Mouse (Mus musculus) testis, adult 2 months (tissue): ENCODE data around the gene Smndc1. TPM values are rescaled to one million over a fixed set of nuclear protein-coding genes. Genes with fewer than 3 reads are reported as not detected.
"Not testable (repeated sequence)": the region's sequence is repeated elsewhere in the genome, so short reads cannot be mapped to it uniquely, and the experiment has no call there.

Experiments
- H3K27ac ChIP-seq: fragments of 200-500 bp; 2 replicates; pipeline ENCODE4 v1.5.1; 2012; ENCODE audit warnings: low read depth, low read length; ENCODE audit not compliant: control insufficient read depth, insufficient read depth
- H3K27me3 ChIP-seq: fragments of 200-500 bp; 2 replicates; pipeline ENCODE4 v1.6.1; 2012; ENCODE audit warnings: mild to moderate bottlenecking, low read length, moderate library complexity; ENCODE audit not compliant: control insufficient read depth, insufficient read depth
- H3K36me3 ChIP-seq: fragments of 200-500 bp; 2 replicates; pipeline ENCODE4 v1.6.1; 2012; ENCODE audit warnings: mild to moderate bottlenecking, low read length; ENCODE audit not compliant: control insufficient read depth, insufficient read depth
- H3K4me1 ChIP-seq: fragments of 200-500 bp; 2 replicates; pipeline ENCODE4 v1.6.1; 2012; ENCODE audit warnings: low read length; ENCODE audit not compliant: control insufficient read depth, insufficient read depth
- H3K4me3 ChIP-seq: fragments of 200-500 bp; 2 replicates; pipeline ENCODE4 v1.5.1; 2012; ENCODE audit warnings: low read depth, mild to moderate bottlenecking, low read length, moderate library complexity, mixed read lengths; ENCODE audit not compliant: control insufficient read depth
- CTCF ChIP-seq: fragments of 200-500 bp; IDR thresholded peaks from 2 replicates; pipeline ENCODE4 v1.5.1; 2012; ENCODE audit warnings: low read depth, mild to moderate bottlenecking, inconsistent platforms, low read length, moderate library complexity; ENCODE audit not compliant: control insufficient read depth, insufficient read depth, insufficient replicate concordance
- POLR2A ChIP-seq: fragments of 200-500 bp; IDR thresholded peaks from 2 replicates; pipeline ENCODE4 v1.6.1; 2012; ENCODE audit warnings: low read depth, mild to moderate bottlenecking, inconsistent platforms, low read length, moderate library complexity; ENCODE audit not compliant: control insufficient read depth
- polyA plus RNA-seq: library from polyadenylated mRNA; depleted of rRNA; stranded (reverse); fragments of >200 nt; gene quantifications from 2 replicates; pipeline ENCODE4 v1.2.3, GENCODE M21; 2012

Smndc1 gene
- polyA plus RNA-seq, 1 experiment = 12.2 TPM

DNA sequence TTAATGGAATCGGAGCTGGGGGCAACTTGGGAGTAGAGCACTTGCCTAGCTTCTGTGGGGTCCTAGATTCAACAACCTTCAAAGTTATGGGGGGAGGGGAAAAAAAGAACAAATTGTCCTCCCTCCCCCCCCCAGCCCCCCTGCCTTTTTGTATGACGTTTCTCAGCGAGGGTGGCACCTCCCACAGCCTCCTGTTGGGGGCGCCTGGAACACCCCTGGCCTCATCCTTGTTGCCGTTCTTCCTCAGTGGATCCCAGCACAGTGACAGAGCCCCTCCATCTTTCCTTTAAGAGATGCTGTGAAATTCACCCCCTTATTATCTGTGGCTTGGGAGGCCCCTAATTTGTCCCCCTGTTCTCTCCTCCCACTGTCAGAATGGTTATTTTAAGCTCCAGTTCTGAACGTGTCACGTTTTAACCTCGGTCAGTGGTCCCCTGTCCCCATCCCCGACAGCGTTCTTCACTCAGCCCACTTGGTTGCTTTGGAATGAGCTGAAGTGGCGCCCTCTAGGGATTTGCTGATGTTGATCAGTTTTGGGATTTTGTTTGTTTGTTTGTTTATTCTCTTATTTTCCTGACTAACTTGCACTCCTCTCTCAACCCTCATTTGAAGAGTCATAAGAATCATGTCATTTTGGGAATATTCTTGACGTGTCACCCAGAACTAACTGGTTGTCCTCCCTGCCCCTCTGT, 12.5 kb upstream of the Smndc1 start:
- no peaks in the 10 kb centered on the region for H3K27me3 ChIP-seq
- no peak overlapping the region for H3K27ac ChIP-seq
- H3K4me3 ChIP-seq = no peak overlapping the region
- TF ChIP-seq POLR2A (no peak), CTCF (0 out of 2 replicates have a peak, but pooled peaks have one; percentile 8)
- H3K36me3 ChIP-seq = no peaks in the 10 kb centered on the region
- H3K4me1 ChIP-seq = peaks cover 5% of the 10 kb centered on the region

DNA sequence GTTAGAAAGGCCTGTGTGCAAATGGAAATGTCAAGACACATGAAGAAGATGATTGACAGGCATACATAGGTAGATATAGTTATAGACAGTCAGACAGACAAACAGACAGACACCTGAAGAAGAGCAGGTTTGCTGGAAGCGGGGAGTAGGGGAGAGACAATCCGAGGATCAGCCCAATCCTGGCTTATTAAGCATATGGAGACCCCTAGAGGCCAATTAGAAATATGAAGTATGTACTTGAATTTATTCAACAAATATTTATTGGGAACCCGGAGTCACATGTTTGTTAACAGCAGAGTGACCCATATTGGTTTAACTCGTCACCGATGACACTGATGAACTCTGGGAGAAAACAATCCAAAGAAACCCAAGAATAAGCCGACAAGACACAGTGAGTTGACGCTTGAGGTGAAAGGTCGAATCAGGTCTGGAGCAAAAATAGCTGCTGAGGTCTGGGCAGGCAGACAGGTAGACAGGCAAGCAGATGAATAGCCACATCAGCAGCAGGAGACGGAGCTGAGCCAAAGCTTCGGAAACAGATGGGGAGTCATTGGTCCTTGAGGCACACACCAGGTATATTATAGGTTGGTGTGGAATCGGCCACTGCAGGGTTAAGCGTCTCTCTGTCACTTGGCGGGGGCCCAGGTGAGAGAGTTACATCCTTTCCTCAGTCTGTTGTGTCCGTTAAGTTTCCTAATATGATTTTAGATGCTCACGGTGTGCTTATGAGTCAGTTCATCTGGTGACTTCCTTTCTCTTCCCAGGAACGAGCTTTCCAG, 10.1 kb upstream of the Smndc1 start:
- H3K27ac ChIP-seq = no peak overlapping the region
- peaks cover 5% of the 10 kb centered on the region for H3K4me1 ChIP-seq
- no peak overlapping the region for H3K4me3 ChIP-seq
- TF ChIP-seq CTCF (no peak), POLR2A (no peak)
- no peaks in the 10 kb centered on the region for H3K27me3 ChIP-seq
- H3K36me3 ChIP-seq = no peaks in the 10 kb centered on the region

DNA sequence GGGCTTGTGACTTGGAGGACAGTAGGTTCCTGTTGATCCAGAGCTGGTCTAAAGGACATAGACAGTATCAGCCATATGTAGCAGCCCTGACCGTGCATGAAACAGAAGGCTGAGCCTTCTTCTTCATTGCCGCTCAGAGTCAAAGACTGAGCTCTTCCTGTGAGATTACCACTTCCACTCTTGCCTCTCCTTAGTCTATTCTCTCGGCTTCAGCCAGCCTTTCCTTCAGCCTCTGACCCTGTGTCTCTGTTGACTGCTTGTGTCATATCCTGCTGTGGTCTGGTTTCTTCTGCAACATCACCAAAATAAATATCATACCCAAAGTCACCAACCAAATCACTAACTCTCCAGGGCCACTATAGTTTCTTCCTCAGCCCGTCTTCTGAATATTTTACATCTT, 8.8 kb upstream of the Smndc1 start:
- Histone ChIP-seq H3K4me3 (no peak overlapping the region), H3K36me3 (no peaks in the 10 kb centered on the region), H3K27me3 (no peaks in the 10 kb centered on the region), H3K4me1 (peaks cover 5% of the 10 kb centered on the region), H3K27ac (no peak overlapping the region)
- TF ChIP-seq CTCF (no peak), POLR2A (no peak)

DNA sequence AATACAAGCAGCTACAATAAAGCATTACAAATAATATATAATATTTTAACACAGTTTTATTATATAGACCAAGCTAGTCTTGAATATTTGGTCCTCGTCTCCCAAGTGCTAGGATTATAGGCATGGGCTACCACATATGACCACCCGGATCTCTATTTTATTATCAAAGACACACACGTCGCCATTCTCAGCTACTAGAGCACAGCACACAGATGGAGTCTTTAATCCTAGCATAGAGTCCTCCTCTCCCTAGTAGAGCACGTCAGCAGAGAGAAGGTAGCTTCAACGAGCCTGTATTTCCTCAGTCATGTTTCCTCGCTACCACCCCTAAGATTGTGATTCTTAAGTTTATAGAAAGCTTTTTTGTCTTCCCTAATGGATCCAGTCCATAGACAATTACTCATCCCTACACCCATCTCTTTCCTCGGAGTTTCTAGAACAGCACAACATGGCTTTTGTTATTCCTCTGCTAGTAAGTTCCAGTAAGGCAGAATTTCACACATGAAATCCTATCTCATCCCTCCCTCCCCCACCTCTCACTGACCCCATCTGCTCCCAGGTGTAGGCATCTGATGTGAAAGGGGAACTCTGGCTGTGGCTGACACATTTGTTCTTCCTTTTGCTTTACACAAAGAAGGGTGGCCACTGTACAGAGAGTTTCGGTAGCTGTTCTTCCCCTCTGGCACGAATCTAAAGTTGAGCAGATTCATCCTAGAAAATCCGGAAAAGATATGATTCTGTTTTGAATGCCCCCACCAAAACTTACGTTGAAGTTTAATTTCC, 7.3 kb upstream of the Smndc1 start:
- Histone ChIP-seq H3K4me3 (no peak overlapping the region), H3K27ac (no peak overlapping the region), H3K27me3 (no peaks in the 10 kb centered on the region), H3K4me1 (no peaks in the 10 kb centered on the region), H3K36me3 (no peaks in the 10 kb centered on the region)
- TF ChIP-seq CTCF (no peak), POLR2A (no peak)

DNA sequence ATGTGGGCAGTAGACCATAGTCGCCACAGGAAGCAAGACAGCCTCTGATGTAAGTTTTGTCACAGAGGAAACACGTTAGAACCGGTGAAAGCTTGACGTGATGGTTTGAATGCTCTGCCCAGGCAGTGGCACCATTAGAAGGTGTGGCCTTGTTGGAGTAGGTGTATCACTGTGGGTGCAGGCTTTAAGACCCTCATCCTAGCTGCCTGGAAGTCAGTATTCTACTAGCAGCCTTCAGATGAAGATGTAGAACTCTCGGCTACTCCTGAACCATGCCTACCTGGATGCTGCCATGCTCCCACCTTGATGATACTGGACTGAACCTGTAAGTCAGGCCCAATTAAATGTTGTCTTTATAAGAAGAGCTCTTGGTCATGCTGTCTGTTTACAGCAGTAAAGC, 5.4 kb upstream of the Smndc1 start:
- H3K4me3 ChIP-seq, H3K27ac ChIP-seq, H3K27me3 ChIP-seq, H3K36me3 ChIP-seq, H3K4me1 ChIP-seq: not testable (repeated sequence)

DNA sequence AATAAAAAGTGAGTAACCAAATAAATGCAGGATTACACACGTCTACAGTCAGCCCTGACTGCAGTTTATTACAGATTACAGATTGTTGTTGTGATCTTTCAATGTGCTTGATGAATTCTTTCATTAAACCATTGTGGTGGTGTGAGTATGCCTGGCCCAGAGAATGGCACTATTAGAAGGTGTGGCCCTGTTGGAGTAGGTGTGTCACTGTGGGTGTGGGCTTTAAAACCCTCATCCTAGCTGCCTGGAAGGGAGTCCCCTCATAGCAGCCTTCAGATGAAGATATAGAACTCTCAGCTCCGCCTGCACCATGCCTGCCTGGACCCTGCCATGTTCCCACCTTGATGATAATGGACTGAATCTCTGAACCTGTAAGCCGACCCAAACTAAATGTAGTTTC, 4.6 kb upstream of the Smndc1 start:
- not testable (repeated sequence) for H3K36me3 ChIP-seq, H3K4me1 ChIP-seq, H3K27ac ChIP-seq

DNA sequence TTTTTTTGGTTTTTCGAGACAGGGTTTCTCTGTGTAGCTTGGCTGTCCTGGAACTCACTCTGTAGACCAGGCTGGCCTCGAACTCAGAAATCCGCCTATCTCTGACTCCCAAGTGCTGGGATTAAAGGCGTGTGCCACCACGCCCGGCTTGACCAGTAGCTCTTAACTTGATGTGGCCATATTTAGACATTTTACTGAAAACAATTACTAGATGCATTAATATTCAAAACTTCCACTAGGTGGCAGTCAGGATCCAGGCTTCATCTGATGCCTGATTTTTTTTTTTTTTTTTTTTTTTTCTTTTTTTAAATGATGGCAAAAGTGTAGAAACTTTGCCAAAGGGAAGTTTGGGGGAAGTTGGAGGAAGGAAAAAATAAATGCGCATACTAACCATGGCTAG, 4.2 kb upstream of the Smndc1 start:
- TF ChIP-seq CTCF = no peak
- no peak for TF ChIP-seq POLR2A
- H3K4me3 ChIP-seq = no peak overlapping the region

More for the DNA sequence above, 4.6 kb upstream of the Smndc1 start:
- H3K4me3 ChIP-seq, H3K27me3 ChIP-seq: not testable (repeated sequence)

More for the DNA sequence above, 4.2 kb upstream of the Smndc1 start:
- Histone ChIP-seq H3K27ac (no peak overlapping the region), H3K4me1 (peaks cover 3% of the 10 kb centered on the region), H3K36me3 (no peaks in the 10 kb centered on the region), H3K27me3 (no peaks in the 10 kb centered on the region)
